Mouse (Mus musculus) neural tube, embryonic 12.5 days (tissue): ENCODE measurements around the gene Son. TPM values are rescaled to one million over a fixed set of nuclear protein-coding genes. Genes with fewer than 3 reads are reported as not detected.
A peak's percentile ranks its signal among the peaks of the same experiment; 100 is the strongest.

Experiments used
- ATAC-seq: fragments of 200-750 bp; cut with Nextera tagmentation; 2 replicates; pipeline ENCODE4 v1.8.0; 2017; ENCODE audit warnings: low read depth, mild to moderate bottlenecking, moderate TSS enrichment, moderate library complexity; ENCODE audit not compliant: low FRiP score
- H3K27ac ChIP-seq: fragments of 300-500 bp; sonication (generic); 2 replicates; pipeline ENCODE4 v1.5.1; 2016
- H3K27me3 ChIP-seq: fragments of 300-500 bp; sonication (generic); replicated peaks from 2 replicates; pipeline ENCODE4 v1.6.1; 2016; ENCODE audit warnings: mild to moderate bottlenecking
- H3K36me3 ChIP-seq: fragments of 300-500 bp; sonication (generic); 2 replicates; pipeline ENCODE4 v1.6.1; 2016; ENCODE audit warnings: mild to moderate bottlenecking
- H3K4me1 ChIP-seq: fragments of 300-500 bp; sonication (generic); 2 replicates; pipeline ENCODE4 v1.6.1; 2016
- H3K4me2 ChIP-seq: fragments of 300-500 bp; sonication (generic); replicated peaks from 2 replicates; pipeline ENCODE4 v1.6.1; 2016; ENCODE audit warnings: mild to moderate bottlenecking
- H3K4me3 ChIP-seq: fragments of 300-500 bp; sonication (generic); 2 replicates; pipeline ENCODE4 v1.5.1; 2016
- H3K9ac ChIP-seq: fragments of 300-500 bp; sonication (generic); 2 replicates; pipeline ENCODE4 v1.6.1; 2016; ENCODE audit warnings: mild to moderate bottlenecking
- H3K9me3 ChIP-seq: fragments of 300-500 bp; sonication (generic); 2 replicates; pipeline ENCODE4 v1.6.1; 2016; ENCODE audit warnings: mild to moderate bottlenecking
- WGBS: fragments of 180-500 bp; shearing (Covaris S2); methylation state at CpG from one replicate; pipeline ENCODE4 v1.1.7; 2016; 5-methylcytosine and 5-hydroxymethylcytosine counted together
- polyA plus RNA-seq: library from polyadenylated mRNA; unstranded; fragments of >200 nt; fragmentation: Nextera tagmentation; extraction: Ambion mirVana; gene quantifications from 2 replicates; pipeline ENCODE4 v1.2.1, GENCODE M21; 2016

Gene Son
- polyA plus RNA-seq, 1 experiment from 2014 or later = 141 TPM

GRCm38 (mm10) chr16:91659798-91660197 lies 12.5 kb downstream of the Son start:
- ATAC-seq = no peak
- no peak overlapping the region for H3K9ac ChIP-seq
- WGBS = 96% methylated on average over 20 of the region's 20 CpGs
- no peaks in the 10 kb centered on the region for H3K9me3 ChIP-seq
- H3K4me2 ChIP-seq = no peak overlapping the region
- H3K4me1 ChIP-seq = no peaks in the 10 kb centered on the region
- H3K36me3 ChIP-seq = peaks cover 88% of the 10 kb centered on the region
- H3K4me3 ChIP-seq = no peak overlapping the region
- no peak overlapping the region for H3K27ac ChIP-seq
- no peaks in the 10 kb centered on the region for H3K27me3 ChIP-seq

GRCm38 (mm10) chr16:91661397-91661796 lies 14.1 kb downstream of the Son start:
- Histone ChIP-seq H3K4me1 (no peaks in the 10 kb centered on the region), H3K9ac (no peak overlapping the region), H3K27me3 (no peaks in the 10 kb centered on the region), H3K27ac (no peak overlapping the region), H3K36me3 (peaks cover 88% of the 10 kb centered on the region), H3K4me3 (no peak overlapping the region), H3K9me3 (no peaks in the 10 kb centered on the region), H3K4me2 (no peak overlapping the region)
- no peak for ATAC-seq
- 58% methylated on average over 1 of the region's 1 CpGs for WGBS

- Histone ChIP-seq H3K27ac (no peak overlapping the region), H3K9ac (no peak overlapping the region), H3K4me2 (no peak overlapping the region), H3K36me3 (peaks cover 88% of the 10 kb centered on the region), H3K27me3 (no peaks in the 10 kb centered on the region), H3K9me3 (no peaks in the 10 kb centered on the region), H3K4me1 (no peaks in the 10 kb centered on the region), H3K4me3 (no peak overlapping the region)
- 96% methylated on average over 16 of the region's 16 CpGs for WGBS
- no peak for ATAC-seq
Observed at GRCm38 (mm10) chr16:91662336-91662735, 15.0 kb downstream of the Son start.

- WGBS = 96% methylated on average over 3 of the region's 3 CpGs
- H3K4me3 ChIP-seq = no peak overlapping the region
Observed at GRCm38 (mm10) chr16:91663795-91664194, 16.5 kb downstream of the Son start.

GRCm38 (mm10) chr16:91674500-91674899 lies 27.2 kb downstream of the Son start:
- H3K9ac ChIP-seq = no peak overlapping the region
- H3K4me2 ChIP-seq = no peak overlapping the region
- 89% methylated on average over 4 of the region's 4 CpGs for WGBS
- no peak overlapping the region for H3K27ac ChIP-seq
- no peak overlapping the region for H3K4me3 ChIP-seq
- no peaks in the 10 kb centered on the region for H3K9me3 ChIP-seq
- H3K36me3 ChIP-seq = peaks cover 75% of the 10 kb centered on the region
- H3K4me1 ChIP-seq = no peaks in the 10 kb centered on the region
- no peaks in the 10 kb centered on the region for H3K27me3 ChIP-seq
- no peak for ATAC-seq

More at GRCm38 (mm10) chr16:91663795-91664194, 16.5 kb downstream of the Son start:
- no peaks in the 10 kb centered on the region for H3K9me3 ChIP-seq
- no peaks in the 10 kb centered on the region for H3K4me1 ChIP-seq
- no peak for ATAC-seq
- no peak overlapping the region for H3K27ac ChIP-seq
- H3K27me3 ChIP-seq = no peaks in the 10 kb centered on the region
- H3K9ac ChIP-seq = no peak overlapping the region
- H3K4me2 ChIP-seq = no peak overlapping the region
- H3K36me3 ChIP-seq = peaks cover 79% of the 10 kb centered on the region

GRCm38 (mm10) chr16:91678147-91678911 lies 31.0 kb downstream of the Son start:
- Histone ChIP-seq H3K4me2 (no peak overlapping the region), H3K4me1 (no peaks in the 10 kb centered on the region), H3K27ac (no peak overlapping the region), H3K9me3 (no peaks in the 10 kb centered on the region), H3K27me3 (no peaks in the 10 kb centered on the region), H3K36me3 (peaks cover 69% of the 10 kb centered on the region), H3K4me3 (no peak overlapping the region), H3K9ac (no peak overlapping the region)
- no peak for ATAC-seq
- 94% methylated on average over 5 of the region's 5 CpGs for WGBS

GRCm38 (mm10) chr16:91680656-91681055 lies 33.4 kb downstream of the Son start:
- Histone ChIP-seq H3K9me3 (no peaks in the 10 kb centered on the region), H3K4me1 (no peaks in the 10 kb centered on the region), H3K36me3 (peaks cover 76% of the 10 kb centered on the region), H3K27ac (no peak overlapping the region), H3K9ac (no peak overlapping the region), H3K4me2 (no peak overlapping the region), H3K27me3 (no peaks in the 10 kb centered on the region), H3K4me3 (no peak overlapping the region)
- ATAC-seq = no peak
- WGBS = 89% methylated on average over 5 of the region's 5 CpGs

GRCm38 (mm10) chr16:91685526-91685925 lies 38.2 kb downstream of the Son start:
- Histone ChIP-seq H3K9ac (no peak overlapping the region), H3K36me3 (peaks cover 47% of the 10 kb centered on the region), H3K4me3 (no peak overlapping the region), H3K27ac (no peak overlapping the region), H3K27me3 (no peaks in the 10 kb centered on the region), H3K9me3 (no peaks in the 10 kb centered on the region), H3K4me2 (no peak overlapping the region), H3K4me1 (peaks cover 14% of the 10 kb centered on the region)
- ATAC-seq = no peak
- 92% methylated on average over 5 of the region's 5 CpGs for WGBS

GRCm38 (mm10) chr16:91686369-91686768 lies 39.1 kb downstream of the Son start:
- 85% methylated on average over 5 of the region's 5 CpGs for WGBS
- peaks cover 45% of the 10 kb centered on the region for H3K36me3 ChIP-seq
- H3K4me2 ChIP-seq = no peak overlapping the region
- no peaks in the 10 kb centered on the region for H3K9me3 ChIP-seq
- H3K27me3 ChIP-seq = no peaks in the 10 kb centered on the region
- H3K27ac ChIP-seq = no peak overlapping the region
- no peak for ATAC-seq
- no peak overlapping the region for H3K4me3 ChIP-seq
- H3K9ac ChIP-seq = no peak overlapping the region
- H3K4me1 ChIP-seq = peaks cover 14% of the 10 kb centered on the region

- peak overlapping the region; percentile 82 for H3K4me3 ChIP-seq
- H3K27me3 ChIP-seq = no peaks in the 10 kb centered on the region
- WGBS = 1% methylated on average over 50 of the region's 51 CpGs
- no peaks in the 10 kb centered on the region for H3K9me3 ChIP-seq
- peaks cover 14% of the 10 kb centered on the region for H3K4me1 ChIP-seq
- peak overlapping the region; percentile 60; the same call in 1 of the 2 replicates for H3K27ac ChIP-seq
- peak overlapping the region; percentile 87 for H3K9ac ChIP-seq
- peak; percentile 58 for ATAC-seq
- peak overlapping the region; percentile 86 for H3K4me2 ChIP-seq
- H3K36me3 ChIP-seq = peaks cover 28% of the 10 kb centered on the region
Observed at GRCm38 (mm10) chr16:91688023-91688618, 40.8 kb downstream of the Son start.

- peak within 1 kb of the TSS; percentile 60 for H3K27ac ChIP-seq
- peak within 1 kb of the TSS; percentile 87 for H3K9ac ChIP-seq
- H3K27me3 ChIP-seq = no peaks in the 10 kb centered on the region
- no peaks in the 10 kb centered on the region for H3K9me3 ChIP-seq
- peak within 1 kb of the TSS; percentile 86 for H3K4me2 ChIP-seq
- WGBS = under 1% methylated on average over 71 of the region's 71 CpGs
- H3K4me1 ChIP-seq = peaks cover 14% of the 10 kb centered on the region
- peak within 1 kb of the TSS; percentile 82 for H3K4me3 ChIP-seq
- peaks cover 25% of the 10 kb centered on the region for H3K36me3 ChIP-seq
- ATAC-seq = peak; percentile 100
Observed at GRCm38 (mm10) chr16:91688619-91689334, 41.5 kb downstream of the Son start, which contains the start of gene Donson. Gene Donson (minus strand): TSS chr16:91688770.

GRCm38 (mm10) chr16:91689791-91690190 lies 42.5 kb downstream of the Son start:
- Histone ChIP-seq H3K4me1 (peaks cover 14% of the 10 kb centered on the region), H3K4me2 (peak overlapping the region; percentile 86), H3K36me3 (peaks cover 15% of the 10 kb centered on the region), H3K27me3 (no peaks in the 10 kb centered on the region), H3K9me3 (no peaks in the 10 kb centered on the region), H3K27ac (no peak overlapping the region), H3K4me3 (no peak overlapping the region), H3K9ac (no peak overlapping the region)
- 56% methylated on average over 7 of the region's 7 CpGs for WGBS
- no peak for ATAC-seq
